Mouse (Mus musculus) C2C12 (cell line): Measurements from ENCODE around the gene Mmp24.

Experiments used
- CEBPB ChIP-seq: IDR thresholded peaks from one replicate; pipeline ENCODE4 v1.6.1; 2011; ENCODE audit warnings: low read depth, mild to moderate bottlenecking, control low read depth, moderate library complexity
- CTCF ChIP-seq: IDR thresholded peaks from one replicate; pipeline ENCODE4 v1.5.1; 2011; ENCODE audit not compliant: control insufficient read depth, insufficient read depth, insufficient read length
- FOSL1 ChIP-seq: IDR thresholded peaks from one replicate; pipeline ENCODE4 v1.8.0; 2011; ENCODE audit warnings: mild to moderate bottlenecking, low read length; ENCODE audit not compliant: poor library complexity, insufficient read depth, severe bottlenecking
- MAX ChIP-seq: IDR thresholded peaks from one replicate; pipeline ENCODE4 v1.6.1; 2011; ENCODE audit warnings: mild to moderate bottlenecking, control low read depth
- MYOD1 ChIP-seq: IDR thresholded peaks from one replicate; pipeline ENCODE4 v1.6.1; 2011; ENCODE audit warnings: low read depth; ENCODE audit not compliant: control insufficient read depth, insufficient read length
- MYOG ChIP-seq: IDR thresholded peaks from one replicate; pipeline ENCODE4 v1.6.1; 2011; ENCODE audit not compliant: control insufficient read depth, insufficient read length; ENCODE audit errors: extremely low read depth
- USF1 ChIP-seq: IDR thresholded peaks from one replicate; pipeline ENCODE4 v1.6.1; 2011; ENCODE audit warnings: low read depth, mild to moderate bottlenecking, control low read depth, moderate library complexity

- TF ChIP-seq CTCF (no peak), CEBPB (no peak), MYOG (no peak), USF1 (no peak), FOSL1 (peak; percentile 83), MYOD1 (no peak), MAX (peak; percentile 25)
Observed at GRCm38 (mm10) chr2:155809620-155810019, 34.5 kb downstream of the Mmp24 start.
